Mouse (Mus musculus) embryonic fibroblast, embryonic 13.5 days (primary cell): ENCODE measurements at regions not wholly inside any gene's neighbourhood (a gene's known extent, or its start where the extent isn't known, plus 50 kb on each side); places are given as distances from the start of the nearest gene placed in this dataset.

Experiments
- H3K27ac ChIP-seq: 2 replicates; pipeline ENCODE4 v1.5.1; 2012; ENCODE audit warnings: low read length, control low read depth, inconsistent platforms; ENCODE audit not compliant: insufficient read depth
- H3K4me1 ChIP-seq: 2 replicates; pipeline ENCODE4 v1.6.1; 2011; ENCODE audit warnings: low read length; ENCODE audit not compliant: control insufficient read depth, insufficient read depth
- H3K4me3 ChIP-seq: 2 replicates; pipeline ENCODE4 v1.5.1; 2011; ENCODE audit warnings: mild to moderate bottlenecking, control low read depth, low read length; ENCODE audit not compliant: insufficient read depth
- CTCF ChIP-seq: IDR thresholded peaks from 2 replicates; pipeline ENCODE4 v1.5.1; 2011; ENCODE audit warnings: mild to moderate bottlenecking, control low read depth, low read length, moderate library complexity, borderline replicate concordance; ENCODE audit not compliant: insufficient read depth
- POLR2A ChIP-seq: IDR thresholded peaks from 2 replicates; pipeline ENCODE4 v1.6.1; 2011; ENCODE audit warnings: low read depth, mild to moderate bottlenecking, control low read depth, low read length, moderate library complexity

- H3K27ac ChIP-seq = no peak overlapping the region
- no peak for TF ChIP-seq POLR2A
- TF ChIP-seq CTCF = no peak
- no peak overlapping the region for H3K4me3 ChIP-seq
- peaks cover 5% of the 10 kb centered on the region; the same call in 1 of the 2 replicates for H3K4me1 ChIP-seq
These were observed 74.3 kb upstream of the Pbx1 start for GRCm38 (mm10) chr1:168506326-168506725.

GRCm38 (mm10) chr1:168504773-168505172 lies 72.7 kb upstream of the Pbx1 start:
- no peak for TF ChIP-seq CTCF
- no peak for TF ChIP-seq POLR2A
- peaks cover 5% of the 10 kb centered on the region; the same call in 1 of the 2 replicates for H3K4me1 ChIP-seq
- H3K4me3 ChIP-seq = no peak overlapping the region
- H3K27ac ChIP-seq = no peak overlapping the region

- Histone ChIP-seq H3K4me3 (no peak overlapping the region), H3K4me1 (peaks cover 5% of the 10 kb centered on the region; the same call in 1 of the 2 replicates), H3K27ac (no peak overlapping the region)
- no peak for TF ChIP-seq CTCF
- TF ChIP-seq POLR2A = no peak
These were observed 70.2 kb upstream of the Pbx1 start for GRCm38 (mm10) chr1:168502266-168502665.

GRCm38 (mm10) chr1:168501375-168502169 lies 69.5 kb upstream of the Pbx1 start:
- H3K4me3 ChIP-seq = no peak overlapping the region
- H3K4me1 ChIP-seq = peaks cover 5% of the 10 kb centered on the region; the same call in 1 of the 2 replicates
- H3K27ac ChIP-seq = no peak overlapping the region
- TF ChIP-seq POLR2A = no peak
- no peak for TF ChIP-seq CTCF

- Histone ChIP-seq H3K4me1 (peaks cover 8% of the 10 kb centered on the region), H3K4me3 (no peak overlapping the region), H3K27ac (no peak overlapping the region)
- TF ChIP-seq CTCF (no peak), POLR2A (no peak)
These were observed 65.7 kb upstream of the Pbx1 start for GRCm38 (mm10) chr1:168497801-168498200.

- Histone ChIP-seq H3K4me1 (peaks cover 2% of the 10 kb centered on the region; the same call in 1 of the 2 replicates), H3K27ac (no peak overlapping the region), H3K4me3 (no peak overlapping the region)
- TF ChIP-seq CTCF (no peak), POLR2A (no peak)
These were observed 63.8 kb upstream of the Pbx1 start for GRCm38 (mm10) chr1:168495687-168496527.

- Histone ChIP-seq H3K4me3 (no peak overlapping the region), H3K27ac (no peak overlapping the region), H3K4me1 (no peaks in the 10 kb centered on the region)
- TF ChIP-seq CTCF (no peak), POLR2A (no peak)
These were observed 55.4 kb upstream of the Pbx1 start for GRCm38 (mm10) chr1:168487492-168487891.

- Histone ChIP-seq H3K27ac (no peak overlapping the region), H3K4me3 (no peak overlapping the region), H3K4me1 (no peaks in the 10 kb centered on the region)
- TF ChIP-seq POLR2A = no peak
- no peak for TF ChIP-seq CTCF
These were observed 51.6 kb upstream of the Pbx1 start for GRCm38 (mm10) chr1:168483651-168484050.
